Mouse (Mus musculus) 3134 (cell line): ENCODE measurements around the gene 4930451I11Rik.

Source experiments
- DNase-seq: peaks from one replicate; pipeline ENCODE4 v3.0.0-alpha.2; 2011; ENCODE audit warnings: low spot score; ENCODE audit not compliant: insufficient read length; ENCODE audit errors: extremely low read depth

The 4930451I11Rik gene

DNA sequence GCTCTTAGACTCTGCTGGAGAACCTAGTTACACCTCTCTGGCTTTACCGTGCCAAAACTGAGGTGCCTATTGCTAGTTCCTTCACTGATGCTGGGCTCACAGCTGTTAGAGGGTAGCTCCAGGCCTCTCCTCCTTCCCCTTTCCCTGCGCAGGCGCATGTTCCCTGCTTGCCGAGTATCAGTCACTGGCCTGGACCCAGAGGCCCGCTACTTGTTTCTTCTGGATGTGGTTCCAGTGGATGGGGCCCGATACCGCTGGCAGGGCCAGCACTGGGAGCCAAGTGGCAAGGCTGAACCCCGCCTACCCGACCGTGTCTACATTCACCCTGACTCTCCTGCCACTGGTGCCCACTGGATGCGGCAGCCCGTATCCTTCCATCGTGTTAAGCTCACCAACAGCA, 48.7 kb downstream of the 4930451I11Rik start:
- DNase-seq, result no peak

DNA sequence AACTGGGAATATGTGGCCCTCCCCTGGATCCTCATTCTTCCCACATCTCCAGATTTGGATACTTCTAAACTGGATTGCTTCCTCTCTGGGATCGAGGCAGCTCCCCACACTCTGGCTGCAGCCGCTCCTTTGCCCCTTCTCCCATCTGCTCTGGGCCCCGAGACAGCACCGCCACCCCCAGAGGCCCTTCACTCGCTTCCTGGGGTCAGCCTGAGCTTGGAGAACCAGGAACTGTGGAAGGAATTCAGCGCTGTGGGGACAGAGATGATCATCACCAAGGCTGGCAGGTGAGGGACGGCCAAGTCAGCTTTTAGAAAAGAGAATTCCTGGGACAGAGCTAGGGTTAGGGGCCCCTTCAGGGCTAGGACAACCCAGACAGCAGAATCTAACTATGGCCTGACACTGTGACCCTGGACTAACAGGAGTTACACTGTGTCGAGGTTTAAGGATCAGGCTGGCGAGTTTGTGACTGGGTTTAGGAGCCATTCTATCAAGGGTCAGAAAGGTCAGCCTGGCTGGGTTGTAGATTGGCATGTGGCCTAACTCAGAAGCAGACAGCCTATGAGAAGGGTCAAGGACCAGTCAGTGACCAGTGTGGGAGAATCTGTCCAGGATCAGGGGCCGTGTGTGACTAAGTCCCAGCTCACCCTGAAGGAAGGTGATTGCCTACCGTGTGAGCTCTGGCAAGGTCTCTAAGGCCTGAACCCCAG, 49.6 kb downstream of the 4930451I11Rik start:
- no peak for DNase-seq

DNA sequence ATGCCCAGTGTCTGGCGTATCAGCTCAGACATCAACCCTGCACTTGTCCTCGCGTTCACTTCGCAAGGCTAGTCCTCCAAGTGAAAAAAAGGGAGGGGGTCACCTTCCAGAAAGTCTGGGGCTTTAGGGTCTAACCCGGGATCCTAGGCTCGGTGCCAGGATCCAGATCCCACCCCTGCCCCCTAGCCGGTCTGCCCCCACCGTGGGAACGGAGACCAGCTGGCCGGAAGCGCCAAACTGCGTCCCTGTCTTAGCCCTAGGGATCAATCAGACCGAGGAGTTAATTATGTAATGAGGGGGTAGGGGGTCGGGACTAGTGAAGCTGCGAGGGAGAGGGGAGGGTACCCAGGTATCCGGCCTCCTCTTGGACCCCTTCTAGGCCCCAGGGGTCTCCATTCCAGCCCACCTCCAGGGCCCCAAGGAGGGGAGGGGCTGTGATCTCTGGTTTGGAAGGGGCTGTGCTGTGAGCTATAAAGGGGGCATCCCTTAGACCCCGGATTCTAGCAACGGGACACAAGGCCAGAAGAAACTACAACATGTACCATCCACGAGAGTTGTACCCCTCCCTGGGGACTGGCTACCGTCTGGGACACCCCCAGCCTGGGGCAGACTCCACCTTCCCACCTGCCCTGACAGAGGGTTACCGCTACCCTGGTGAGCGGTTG, 50.3 kb downstream of the 4930451I11Rik start, which contains the start of gene Tbx6:
Gene Tbx6 (plus strand): TSS at position 513 of the 665 bp plus-strand sequence.
- DNase-seq, result no peak
